Mouse (Mus musculus) induced T-regulatory cell, adult 2 months (primary cell): Measurements from ENCODE around the gene Adamts20.
"Not testable (repeated sequence)": the region's sequence is repeated elsewhere in the genome, so short reads cannot be mapped to it uniquely, and the experiment has no call there.

ENCODE experiments used
- DNase-seq: peaks from one replicate; pipeline ENCODE4 v3.0.0-alpha.2; 2012; ENCODE audit warnings: low read depth

Adamts20 gene

DNA sequence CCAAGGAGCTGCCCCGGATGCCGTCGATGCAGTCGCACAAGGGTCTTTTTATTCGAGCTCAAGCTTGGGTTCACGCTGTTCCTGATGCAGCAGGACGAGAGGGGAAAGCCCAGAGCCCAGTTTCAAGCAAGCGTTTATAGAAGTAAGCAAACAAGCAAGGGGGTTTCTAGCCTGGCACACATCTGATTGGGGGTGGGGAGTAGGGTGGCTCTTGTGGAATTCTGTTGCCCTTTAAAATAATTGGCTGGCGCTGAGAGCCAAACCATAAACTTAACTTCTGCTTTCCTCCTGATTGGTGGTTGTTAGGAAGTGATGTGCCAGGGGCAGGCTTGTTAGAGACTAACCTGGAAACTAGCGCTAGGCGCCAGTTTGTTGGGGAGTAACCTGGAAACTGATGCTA, at the start of gene Adamts20:
Adamts20 (minus strand) TSS at position 101 of the 400 bp plus-strand sequence.
- no peak for DNase-seq

GRCm38 (mm10) chr15:94503451-94504215, 38.4 kb upstream of the Adamts20 start:
- no peak for DNase-seq

- no peak for DNase-seq
Observed at GRCm38 (mm10) chr15:94499260-94499659, 34.0 kb upstream of the Adamts20 start.

GRCm38 (mm10) chr15:94495936-94496335, 30.7 kb upstream of the Adamts20 start:
- DNase-seq = no peak

- peak; percentile 11 for DNase-seq
Observed at GRCm38 (mm10) chr15:94494445-94494844, 29.2 kb upstream of the Adamts20 start.

GRCm38 (mm10) chr15:94489433-94489832, 24.2 kb upstream of the Adamts20 start:
- DNase-seq = no peak

DNA sequence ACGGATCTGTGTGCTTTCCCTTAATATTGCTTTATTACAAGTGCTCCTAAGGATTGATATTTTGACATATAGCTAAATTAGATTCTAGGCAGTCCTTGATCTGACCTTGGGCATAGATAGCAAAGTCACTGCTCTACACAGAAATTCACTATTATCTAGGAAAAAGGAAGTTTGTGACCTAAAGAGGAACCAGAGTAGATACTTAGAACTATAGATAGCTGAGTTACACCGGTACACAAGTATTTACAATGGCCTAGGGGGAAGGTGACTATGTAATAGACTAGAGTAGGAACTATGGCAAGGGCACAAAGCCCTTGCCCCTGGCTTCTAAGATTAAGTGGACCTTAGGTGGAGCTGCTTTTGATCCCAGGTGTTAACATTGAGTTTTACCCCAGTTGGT, 22.8 kb upstream of the Adamts20 start:
- not testable (repeated sequence) for DNase-seq

DNA sequence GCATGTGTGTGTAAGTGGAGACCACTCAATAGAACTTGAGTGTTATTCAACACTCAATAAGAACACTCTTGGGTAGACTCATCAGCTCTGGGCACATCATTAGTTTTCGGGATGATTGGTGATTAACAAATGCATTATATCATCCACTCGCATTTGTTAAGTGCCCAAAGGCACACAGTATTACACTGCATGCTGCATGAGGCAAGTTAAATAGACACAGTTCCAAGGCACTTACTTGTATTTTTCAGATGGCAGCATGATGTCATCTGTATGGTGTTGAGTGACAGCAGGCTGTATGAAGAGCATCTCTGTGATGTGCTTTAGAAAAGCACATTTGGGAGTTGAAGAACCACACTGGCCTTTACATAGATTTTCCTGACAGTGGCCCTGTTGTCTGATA, 17.3 kb upstream of the Adamts20 start:
- no peak for DNase-seq

DNA sequence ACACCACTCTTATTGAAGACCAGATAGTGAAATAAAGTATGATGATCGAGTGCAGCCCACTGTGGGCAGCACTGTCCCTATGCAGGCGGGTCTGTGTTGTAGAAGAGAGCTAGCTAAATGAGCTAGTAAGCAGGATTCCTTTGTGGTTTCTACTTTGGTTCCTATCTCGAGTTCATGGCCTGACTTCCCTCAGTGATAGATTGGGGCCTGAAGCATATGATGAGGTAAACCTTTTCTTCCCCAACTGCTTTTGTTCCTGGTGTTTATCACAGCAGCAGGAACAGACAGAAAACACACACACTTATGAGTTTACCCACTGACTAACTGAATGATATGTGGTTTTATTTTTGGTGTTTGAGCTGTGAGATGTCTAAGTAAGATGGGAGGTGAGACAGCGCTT, 15.6 kb upstream of the Adamts20 start:
- no peak for DNase-seq

DNA sequence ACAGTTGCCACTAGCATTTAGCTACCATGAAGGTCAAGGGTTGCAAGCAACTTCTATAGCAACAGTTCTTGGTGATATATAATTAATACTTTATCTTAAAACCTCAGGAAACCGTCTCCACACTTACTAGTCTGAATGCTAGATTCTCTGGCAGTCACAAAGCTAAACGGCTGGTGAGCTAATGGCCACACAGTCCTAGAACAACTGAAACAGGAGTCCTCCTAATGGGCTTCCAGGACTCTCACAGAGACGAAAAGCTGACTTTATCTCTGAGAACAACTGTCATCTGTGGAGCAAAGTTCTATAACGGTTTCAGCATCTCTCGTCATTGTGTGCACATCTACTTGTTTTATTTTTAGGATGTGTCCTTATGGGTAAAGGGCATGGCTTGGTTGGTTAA, 15.0 kb upstream of the Adamts20 start:
- no peak for DNase-seq

GRCm38 (mm10) chr15:94479513-94480136, 14.4 kb upstream of the Adamts20 start:
- DNase-seq = no peak

GRCm38 (mm10) chr15:94478706-94479105, 13.5 kb upstream of the Adamts20 start:
- peak; percentile 50 for DNase-seq

DNA sequence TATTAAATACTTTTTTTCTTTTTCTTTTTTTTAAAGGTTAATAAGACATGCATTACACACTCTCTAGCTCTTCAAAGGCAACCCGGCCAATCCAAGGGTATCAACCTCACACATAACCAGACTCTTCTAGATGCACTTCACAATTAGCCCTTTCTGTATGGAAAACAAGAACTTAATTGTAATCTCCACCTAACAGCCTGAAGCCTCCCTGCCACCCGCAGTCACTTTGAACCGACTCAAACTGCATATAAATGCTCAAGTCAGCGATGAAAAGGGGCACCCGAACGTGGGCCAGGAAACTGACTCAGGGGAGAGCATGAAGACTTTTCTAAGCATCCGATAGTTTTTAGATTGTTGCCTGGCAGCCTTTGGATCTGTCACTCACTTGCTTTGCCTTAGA, 12.1 kb upstream of the Adamts20 start:
- no peak for DNase-seq

- DNase-seq = no peak
Observed at GRCm38 (mm10) chr15:94475975-94476374, 10.8 kb upstream of the Adamts20 start.

GRCm38 (mm10) chr15:94470361-94470760, 5.1 kb upstream of the Adamts20 start:
- no peak for DNase-seq

DNA sequence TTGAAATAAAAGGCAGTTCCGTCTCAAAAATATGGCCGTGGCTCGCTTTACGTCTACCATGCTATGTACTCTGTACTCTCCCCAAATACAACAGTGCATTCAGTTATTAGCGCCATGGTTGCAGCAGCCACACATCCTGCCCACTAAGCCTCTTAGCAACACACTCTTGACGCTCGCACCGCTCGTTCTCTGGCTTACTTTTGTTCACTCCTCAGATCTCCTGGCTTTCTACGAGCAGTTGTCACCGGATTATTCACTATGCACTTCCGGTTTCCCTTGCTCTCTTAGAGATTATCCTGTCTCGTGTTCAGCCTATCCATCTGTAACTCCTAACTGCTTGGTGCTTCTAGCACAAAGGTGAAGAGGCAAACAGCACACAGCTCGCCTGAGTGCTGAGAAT, 337 bp downstream of the Adamts20 start:
- DNase-seq = no peak

DNA sequence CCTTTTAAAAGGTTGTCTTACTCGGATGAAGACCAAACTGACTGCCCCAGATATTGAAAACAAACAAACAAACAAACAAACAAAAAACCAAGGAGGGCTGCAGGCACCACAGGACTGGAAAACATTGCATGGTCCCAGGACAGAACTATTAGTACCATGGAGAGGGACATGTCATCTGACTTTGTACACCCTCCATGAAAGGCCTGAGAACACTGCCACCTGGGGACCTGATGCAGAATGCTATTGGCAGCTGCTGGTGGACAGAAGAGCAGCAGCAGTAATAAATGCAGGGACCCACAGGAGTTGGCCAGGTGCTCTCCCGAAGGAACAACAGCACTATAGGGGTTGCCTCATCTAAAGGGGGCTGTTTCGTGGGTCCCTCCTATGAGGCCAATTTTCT, 2.0 kb downstream of the Adamts20 start:
- DNase-seq = no peak

GRCm38 (mm10) chr15:94462206-94462605, 3.0 kb downstream of the Adamts20 start:
- no peak for DNase-seq

- DNase-seq = no peak
Observed at GRCm38 (mm10) chr15:94461166-94461565, 4.1 kb downstream of the Adamts20 start.

DNA sequence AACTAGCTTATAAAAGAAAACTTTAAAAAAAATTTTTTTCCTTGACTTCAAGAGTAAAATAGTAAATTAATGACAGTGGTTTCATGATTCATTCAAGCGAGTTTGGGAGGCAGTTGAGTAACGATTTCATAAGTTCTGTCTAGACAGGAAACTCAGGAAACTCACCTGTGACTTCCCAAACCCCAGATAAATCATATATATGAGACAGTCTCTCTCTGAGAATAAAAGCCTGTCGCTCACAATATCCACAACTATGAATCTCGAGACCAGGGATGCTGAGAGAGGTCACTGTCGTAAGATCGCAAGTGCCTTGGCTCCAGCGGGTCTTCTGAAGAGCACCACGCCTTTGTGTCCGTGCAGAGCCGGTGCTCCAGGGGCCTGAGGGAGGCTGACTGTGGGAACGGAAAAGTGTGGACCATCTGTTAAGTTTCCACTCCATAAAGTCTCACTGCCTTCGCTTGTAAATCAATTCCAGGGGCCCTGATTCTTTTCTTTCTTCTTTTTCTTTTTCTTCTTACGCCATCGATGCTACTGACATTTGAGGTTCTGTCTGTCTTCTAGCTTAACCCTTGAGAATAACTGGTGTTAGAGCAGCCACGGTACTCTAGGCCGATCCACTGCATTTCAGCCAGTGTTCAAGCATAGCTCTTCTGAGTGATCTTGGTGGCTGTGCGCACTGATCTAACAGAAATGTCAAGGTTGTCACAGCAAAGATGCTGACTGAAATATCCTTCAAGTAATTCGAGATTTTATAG, 7.4 kb downstream of the Adamts20 start:
- DNase-seq = no peak

DNA sequence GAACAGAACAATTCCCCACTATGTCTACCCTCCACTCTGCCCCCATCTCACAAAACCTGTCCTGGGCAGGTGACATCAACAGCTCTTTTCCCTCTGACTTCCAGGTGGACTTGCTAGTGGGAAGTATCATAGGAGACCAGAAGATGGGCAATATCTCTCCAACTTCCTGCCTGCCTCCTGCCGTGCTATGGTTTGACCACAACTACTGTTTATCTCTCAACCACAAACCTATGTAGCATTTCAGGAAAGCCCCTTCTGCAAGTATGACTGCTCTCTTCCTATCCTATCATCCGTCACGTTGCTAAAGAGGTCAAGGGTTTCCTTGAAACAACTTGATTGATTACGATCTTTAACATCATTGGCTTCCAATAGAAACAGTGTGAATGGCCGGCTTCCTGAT, 12.4 kb downstream of the Adamts20 start:
- DNase-seq = peak; percentile 4

- no peak for DNase-seq
Observed at GRCm38 (mm10) chr15:94451600-94451999, 13.6 kb downstream of the Adamts20 start.
